Mouse (Mus musculus) urinary bladder, adult 2 months (tissue): ENCODE data around the gene Sh3gl3. TPM values are rescaled to one million over a fixed set of nuclear protein-coding genes. Genes with fewer than 3 reads are reported as not detected.
"Not testable (repeated sequence)": the region's sequence is repeated elsewhere in the genome, so short reads cannot be mapped to it uniquely, and the experiment has no call there.

ENCODE experiments used
- DNase-seq: peaks from one replicate; pipeline ENCODE4 v3.0.0; 2022; ENCODE audit warnings: low spot score
- polyA plus RNA-seq: library from polyadenylated mRNA; depleted of rRNA; stranded (reverse); fragments of >200 nt; gene quantifications from 2 replicates; pipeline ENCODE4 v1.2.3, GENCODE M21; 2012

Gene Sh3gl3
- polyA plus RNA-seq, 1 experiment = 28.4 TPM

DNA sequence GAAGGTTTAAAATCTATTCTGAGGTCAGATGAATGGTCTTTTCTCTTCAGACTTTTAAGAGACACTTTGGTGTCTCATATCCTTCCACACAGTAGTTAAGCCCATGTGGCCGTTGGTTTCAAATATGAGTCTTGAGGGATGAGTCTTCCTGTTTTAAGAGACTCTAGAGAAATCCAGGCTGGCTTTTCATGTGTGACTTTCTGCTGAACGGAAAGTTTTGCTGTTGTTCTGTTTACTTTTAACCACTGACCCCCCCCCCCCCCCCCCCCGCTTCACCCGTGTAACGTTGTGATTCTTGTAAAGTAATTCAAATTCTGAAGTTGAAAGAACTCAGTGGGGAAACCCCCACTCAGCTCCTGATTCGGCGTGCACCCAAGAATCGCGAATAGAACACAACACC, 61.8 kb downstream of the Sh3gl3 start:
- DNase-seq = no peak

DNA sequence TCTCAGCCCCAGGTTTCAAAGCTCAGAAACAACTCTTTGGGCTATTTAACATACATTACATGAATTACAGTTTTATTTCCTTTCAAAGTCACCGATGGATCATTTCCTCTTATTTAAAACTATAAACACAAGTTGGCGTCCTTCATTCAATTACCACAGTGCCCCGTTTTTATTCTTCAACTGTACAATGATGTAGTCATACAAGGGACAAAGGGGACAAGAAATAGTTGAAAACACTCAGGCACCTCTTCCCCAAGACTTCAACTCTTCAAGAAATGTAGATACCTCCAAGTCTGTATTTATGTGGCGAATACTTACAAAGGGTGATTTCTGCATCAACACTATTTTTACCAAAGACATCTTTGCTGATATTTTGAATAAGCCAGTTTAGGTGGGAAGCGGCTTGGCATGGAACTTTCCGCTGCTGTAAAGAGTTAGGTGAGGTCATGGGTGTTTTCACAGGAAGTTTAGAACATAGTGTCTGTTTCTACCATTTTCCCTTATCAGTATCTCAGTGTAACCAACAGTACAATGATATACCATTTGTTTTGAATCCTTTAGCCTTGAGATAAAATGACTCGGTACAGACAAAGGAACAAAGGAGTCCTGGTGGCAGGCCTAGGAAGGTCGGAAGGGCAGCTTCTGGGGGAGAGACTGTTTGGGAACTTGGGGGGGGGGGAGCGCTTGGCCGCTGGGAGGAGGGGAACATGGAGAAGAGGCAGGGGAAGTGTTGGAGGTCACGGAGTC, 62.7 kb downstream of the Sh3gl3 start:
- DNase-seq = no peak

DNA sequence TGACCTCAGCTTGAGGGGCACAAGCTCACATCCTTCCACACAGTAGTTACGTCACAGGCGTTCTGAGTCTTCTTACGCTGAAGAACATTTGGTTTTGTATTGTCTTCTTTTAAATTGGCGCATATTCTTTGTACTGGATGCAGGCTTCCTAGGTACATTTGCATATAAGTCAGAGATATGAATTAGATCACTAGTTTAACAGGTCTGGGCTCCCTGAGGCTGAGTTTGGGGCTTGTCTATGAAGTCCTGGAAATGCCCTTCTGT, 63.2 kb downstream of the Sh3gl3 start:
- DNase-seq = no peak

DNA sequence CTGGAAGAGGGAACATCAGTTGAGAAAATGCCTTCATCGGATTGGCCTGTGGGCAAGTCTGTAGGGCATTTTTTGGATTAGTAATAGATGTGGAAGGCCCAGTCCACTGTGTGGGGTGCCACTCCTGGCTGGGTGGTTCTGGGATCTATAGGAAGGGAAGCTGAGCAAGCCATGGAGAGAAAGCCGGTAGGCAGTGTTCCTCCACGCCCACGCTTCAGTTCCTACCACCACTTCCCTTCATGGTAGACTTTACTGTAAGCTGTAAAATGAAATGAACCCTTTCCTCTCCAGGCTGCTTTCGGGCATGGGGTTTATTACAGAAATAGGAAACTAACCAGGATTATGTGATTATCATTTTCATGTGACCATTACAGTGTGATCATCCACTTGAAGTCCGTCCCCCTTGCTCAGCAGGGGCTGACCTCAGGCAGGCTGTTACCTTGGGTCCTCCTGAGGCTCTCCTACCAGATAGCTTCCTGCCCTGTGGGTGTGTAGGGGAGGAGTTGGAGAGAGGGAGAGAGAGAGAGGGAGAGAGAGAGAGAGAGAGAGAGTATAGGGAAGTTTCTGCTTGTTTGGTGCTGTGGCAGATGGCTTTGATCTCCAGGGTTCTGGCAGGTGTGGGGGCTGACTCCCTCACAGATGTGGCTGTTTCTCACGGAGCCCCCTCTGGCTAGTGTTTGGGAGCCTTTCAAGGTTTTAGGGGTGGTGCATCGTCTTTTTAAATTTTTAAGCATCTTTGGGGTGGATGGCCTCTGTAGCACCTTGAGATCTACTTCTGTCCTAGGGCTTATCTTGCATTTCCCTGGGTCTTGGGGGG, 67.0 kb downstream of the Sh3gl3 start:
- no peak for DNase-seq

- no peak for DNase-seq
These were observed 71.1 kb downstream of the Sh3gl3 start for GRCm38 (mm10) chr7:82244701-82245100.

GRCm38 (mm10) chr7:82248953-82249695, 75.5 kb downstream of the Sh3gl3 start:
- no peak for DNase-seq

DNA sequence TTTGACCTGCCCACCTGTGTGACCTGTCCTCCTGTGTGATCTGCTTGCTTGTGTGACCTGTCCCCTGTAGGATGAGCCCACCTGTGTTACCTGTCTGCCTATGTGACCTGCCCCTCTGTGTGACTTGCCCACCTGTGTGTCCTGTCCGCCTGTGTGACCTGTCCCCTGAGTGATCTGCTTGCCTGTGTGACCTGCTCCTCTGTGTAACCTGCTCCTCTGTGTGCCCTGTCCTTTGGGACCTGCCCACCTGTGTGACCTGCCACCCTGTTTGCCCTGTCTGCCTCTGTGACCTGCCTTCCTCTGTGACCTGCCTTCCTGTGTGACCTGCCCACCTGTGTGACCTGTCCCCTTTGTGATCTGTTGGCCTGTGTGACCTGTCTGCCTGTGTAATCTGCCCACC, 79.7 kb downstream of the Sh3gl3 start:
- DNase-seq = no peak

GRCm38 (mm10) chr7:82256936-82257335, 83.3 kb downstream of the Sh3gl3 start:
- DNase-seq = no peak

DNA sequence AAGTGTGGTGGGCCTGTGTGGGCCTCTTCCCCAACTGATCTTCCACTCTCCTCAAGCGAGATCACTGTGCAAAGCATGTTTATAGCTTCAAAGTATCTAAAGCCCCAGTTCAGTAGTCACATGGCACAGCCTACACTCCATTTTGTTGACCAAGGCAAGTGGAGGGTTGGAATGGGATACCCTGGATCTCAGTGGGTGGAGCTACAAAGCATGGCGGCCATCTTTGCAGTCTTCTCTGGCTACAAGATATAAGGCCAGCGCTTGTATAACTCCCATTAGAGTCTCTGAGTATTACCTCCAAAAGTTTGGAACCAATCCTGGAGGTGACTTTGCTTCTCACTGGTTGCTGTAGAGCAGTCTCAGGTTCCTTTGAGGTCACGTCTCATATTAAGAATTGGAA, 83.9 kb downstream of the Sh3gl3 start:
- no peak for DNase-seq

DNA sequence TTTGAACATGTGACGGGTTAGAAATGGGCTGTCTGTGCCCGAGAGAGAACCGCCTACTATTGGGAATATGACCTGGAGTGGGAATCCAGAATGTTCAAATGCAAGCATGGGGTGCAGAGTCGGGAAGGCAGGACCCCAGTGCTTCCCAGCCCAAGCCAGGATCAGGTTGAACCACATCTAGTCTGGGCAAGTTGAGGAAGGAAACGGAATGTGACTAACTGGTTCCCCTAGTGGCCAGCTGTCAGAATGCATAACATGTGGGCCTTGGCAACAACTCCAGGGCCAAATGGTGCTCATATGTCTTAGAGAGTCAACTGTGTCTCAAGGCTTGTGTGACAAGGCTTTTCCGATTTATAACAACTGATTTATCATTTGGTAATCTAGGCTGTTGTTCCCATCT, 86.6 kb downstream of the Sh3gl3 start:
- DNase-seq = no peak

DNA sequence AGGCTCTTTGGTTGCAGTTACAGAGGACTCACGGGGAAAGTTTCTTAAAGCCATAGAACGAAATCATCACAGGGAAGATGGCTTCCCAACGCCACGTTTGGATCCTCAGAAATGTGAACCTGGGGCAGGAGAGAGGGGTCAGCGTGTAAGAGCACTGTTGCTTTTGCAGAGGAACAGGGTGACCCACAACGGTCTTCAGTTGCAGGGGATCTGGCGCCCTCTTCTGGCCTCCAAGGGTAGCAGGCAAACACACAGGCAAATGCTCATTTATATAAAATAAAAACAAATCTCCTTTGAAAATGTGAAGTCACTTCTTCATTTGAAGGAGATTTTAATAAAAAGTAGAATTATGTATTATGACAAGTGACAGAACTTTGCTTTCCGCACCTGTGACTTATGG, 89.5 kb downstream of the Sh3gl3 start:
- peak; percentile 37 for DNase-seq

DNA sequence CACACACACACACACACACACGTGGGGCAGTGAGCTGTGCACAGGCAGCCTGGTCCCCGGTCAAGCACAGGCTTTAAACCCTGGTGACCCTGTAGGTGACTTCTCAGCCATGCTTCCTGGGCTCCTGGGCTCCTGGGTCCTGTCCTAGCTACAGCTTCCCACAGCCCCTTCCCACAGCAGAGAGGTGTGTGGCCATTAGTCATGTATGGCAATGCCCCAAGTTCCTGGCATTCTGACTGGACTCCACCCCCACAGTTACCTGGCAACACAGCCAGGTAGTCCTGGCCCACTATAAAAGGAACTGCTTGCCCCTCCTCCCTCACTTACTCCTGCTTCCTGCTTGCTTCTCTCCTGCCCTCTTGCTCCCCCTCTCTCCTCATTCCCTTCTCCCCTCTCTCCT, 90.5 kb downstream of the Sh3gl3 start:
- DNase-seq = no peak

GRCm38 (mm10) chr7:82265365-82265764, 91.7 kb downstream of the Sh3gl3 start:
- no peak for DNase-seq

DNA sequence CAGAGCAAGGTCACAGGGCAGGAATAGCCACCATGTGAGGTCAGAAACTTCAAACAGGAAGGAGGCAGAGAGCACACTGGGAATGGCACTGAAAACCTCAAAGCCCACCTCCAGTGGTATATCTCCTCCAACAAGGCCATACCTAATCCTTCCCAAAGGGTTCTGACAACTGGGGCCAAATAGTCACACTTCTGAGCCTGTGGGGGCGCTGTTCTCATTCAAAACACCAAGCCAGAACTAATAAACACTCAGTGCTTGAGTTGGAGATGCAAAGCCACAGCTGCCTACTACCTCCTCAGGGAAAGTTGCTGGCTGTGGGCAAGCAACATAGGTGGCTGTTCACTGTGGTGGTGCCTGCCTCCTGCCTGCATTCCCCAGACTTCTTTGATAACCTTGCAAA, 96.3 kb downstream of the Sh3gl3 start:
- no peak for DNase-seq

- DNase-seq = no peak
These were observed 98.1 kb downstream of the Sh3gl3 start for GRCm38 (mm10) chr7:82271742-82272141.

GRCm38 (mm10) chr7:82272875-82273274, 99.2 kb downstream of the Sh3gl3 start:
- not testable (repeated sequence) for DNase-seq

DNA sequence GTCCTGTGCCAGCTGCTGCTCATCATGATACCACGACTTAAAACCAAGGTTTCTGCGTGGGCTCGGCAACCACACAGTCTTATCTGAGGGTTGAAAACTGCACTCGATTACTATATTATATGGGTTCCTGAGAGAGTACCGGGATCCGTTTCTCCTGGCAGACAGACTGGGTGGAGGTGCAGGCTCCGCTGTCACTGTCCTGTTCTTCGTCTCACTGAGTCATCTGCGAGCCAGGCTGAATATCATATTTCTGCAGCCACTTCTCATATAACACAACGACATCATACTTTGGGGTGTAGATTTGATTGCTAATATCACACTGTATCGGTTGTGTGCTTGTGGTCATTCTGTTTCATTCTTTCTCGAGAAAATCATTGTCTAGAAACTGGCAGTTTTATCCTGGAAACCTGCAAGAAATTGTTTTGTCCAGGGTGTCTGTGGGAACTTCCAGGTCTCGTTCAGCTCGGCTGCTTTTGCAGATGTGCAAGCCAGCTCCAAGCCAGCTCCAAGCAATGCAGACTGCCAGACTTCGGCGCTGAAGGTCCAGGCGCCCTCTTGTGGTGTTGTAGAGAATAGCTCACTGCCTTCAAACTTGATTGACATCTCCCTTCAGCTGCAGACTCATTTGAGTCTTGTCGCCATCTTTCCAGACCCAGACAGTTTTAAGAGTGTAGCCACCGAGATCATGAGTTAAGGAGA, 100.5 kb downstream of the Sh3gl3 start:
- DNase-seq = no peak

- DNase-seq = no peak
These were observed 101.3 kb downstream of the Sh3gl3 start for GRCm38 (mm10) chr7:82274975-82275374.

GRCm38 (mm10) chr7:82275529-82276204, 102.0 kb downstream of the Sh3gl3 start:
- no peak for DNase-seq

- DNase-seq = no peak
These were observed 108.4 kb downstream of the Sh3gl3 start for GRCm38 (mm10) chr7:82282011-82282410.

- DNase-seq = no peak
These were observed 108.8 kb downstream of the Sh3gl3 start for GRCm38 (mm10) chr7:82282464-82282863.

GRCm38 (mm10) chr7:82287242-82287641, 113.6 kb downstream of the Sh3gl3 start:
- no peak for DNase-seq
